Mouse (Mus musculus): ENCODE results near the gene Lmx1a. TPM values are rescaled to one million over a fixed set of nuclear protein-coding genes. Genes with fewer than 3 reads are reported as not detected.

The Lmx1a gene
- polyA plus RNA-seq (2012; rRNA removed): 0.41 and 0.74 TPM in 2 replicates

GRCm38 (mm10) chr1:167689232-167689261 lies at the start of gene Lmx1a:
Gene Lmx1a (plus strand): TSS chr1:167689237.
- 2% methylated on average over 3 of the region's 3 CpGs for WGBS
- no peak for DNase-seq (ENCODE audit: low read depth, low spot score)

- 19% methylated on average over 16 of the region's 16 CpGs for WGBS
- peak; percentile 16 for DNase-seq (ENCODE audit: low read depth, low spot score)
These were observed 44.0 kb upstream of the Lmx1a start for GRCm38 (mm10) chr1:167644866-167645537.

GRCm38 (mm10) chr1:167648670-167649069 lies 40.4 kb upstream of the Lmx1a start:
- 84% methylated on average over 3 of the region's 3 CpGs for WGBS
- no peak for DNase-seq (ENCODE audit: low read depth, low spot score)

- DNase-seq (ENCODE audit: low read depth, low spot score): no peak
- WGBS: 64% methylated on average over 11 of the region's 11 CpGs
These were observed 39.9 kb upstream of the Lmx1a start for GRCm38 (mm10) chr1:167649122-167649633.

GRCm38 (mm10) chr1:167652336-167652735 lies 36.7 kb upstream of the Lmx1a start:
- 63% methylated on average over 2 of the region's 2 CpGs for WGBS

GRCm38 (mm10) chr1:167659065-167659464 lies 30.0 kb upstream of the Lmx1a start:
- no peak for DNase-seq (ENCODE audit: low read depth, low spot score)
- 87% methylated on average over 3 of the region's 3 CpGs for WGBS

More at GRCm38 (mm10) chr1:167652336-167652735, 36.7 kb upstream of the Lmx1a start:
- no peak for DNase-seq (ENCODE audit: low read depth, low spot score)

GRCm38 (mm10) chr1:167660521-167661101 lies 28.4 kb upstream of the Lmx1a start:
- 3% methylated on average over 21 of the region's 21 CpGs for WGBS
- DNase-seq (ENCODE audit: low read depth, low spot score): no peak

- DNase-seq (ENCODE audit: low read depth, low spot score): no peak
- 2% methylated on average over 19 of the region's 19 CpGs for WGBS
These were observed 27.9 kb upstream of the Lmx1a start for GRCm38 (mm10) chr1:167661123-167661522.

- 71% methylated on average over 5 of the region's 5 CpGs for WGBS
These were observed 25.9 kb upstream of the Lmx1a start for GRCm38 (mm10) chr1:167663136-167663535.

GRCm38 (mm10) chr1:167669796-167670195 lies 19.2 kb upstream of the Lmx1a start:
- DNase-seq (ENCODE audit: low read depth, low spot score): no peak
- 39% methylated on average over 6 of the region's 6 CpGs for WGBS

More at GRCm38 (mm10) chr1:167663136-167663535, 25.9 kb upstream of the Lmx1a start:
- no peak for DNase-seq (ENCODE audit: low read depth, low spot score)

GRCm38 (mm10) chr1:167672433-167672987 lies 16.5 kb upstream of the Lmx1a start:
- no peak for DNase-seq (ENCODE audit: low read depth, low spot score)
- 11% methylated on average over 17 of the region's 17 CpGs for WGBS

GRCm38 (mm10) chr1:167679061-167679460 lies 10.0 kb upstream of the Lmx1a start:
- WGBS: 91% methylated on average over 6 of the region's 6 CpGs
- no peak for DNase-seq (ENCODE audit: low read depth, low spot score)

GRCm38 (mm10) chr1:167688001-167688346 lies 1.1 kb upstream of the Lmx1a start:
- DNase-seq (ENCODE audit: low read depth, low spot score): no peak
- WGBS: under 1% methylated on average over 8 of the region's 8 CpGs

GRCm38 (mm10) chr1:167688347-167689231 lies 448 bp upstream of the Lmx1a start:
- 1% methylated on average over 98 of the region's 98 CpGs for WGBS
- DNase-seq (ENCODE audit: low read depth, low spot score): no peak

GRCm38 (mm10) chr1:167689262-167690137 lies 463 bp downstream of the Lmx1a start:
- 3% methylated on average over 36 of the region's 36 CpGs for WGBS
- no peak for DNase-seq (ENCODE audit: low read depth, low spot score)

GRCm38 (mm10) chr1:167690138-167690710 lies 1.2 kb downstream of the Lmx1a start:
- 9% methylated on average over 17 of the region's 17 CpGs for WGBS
- no peak for DNase-seq (ENCODE audit: low read depth, low spot score)

GRCm38 (mm10) chr1:167690716-167691550 lies 1.9 kb downstream of the Lmx1a start:
- no peak for DNase-seq (ENCODE audit: low read depth, low spot score)

GRCm38 (mm10) chr1:167691911-167692682 lies 3.1 kb downstream of the Lmx1a start:
- DNase-seq (ENCODE audit: low read depth, low spot score): no peak

More at GRCm38 (mm10) chr1:167690716-167691550, 1.9 kb downstream of the Lmx1a start:
- WGBS: 13% methylated on average over 21 of the region's 21 CpGs

More at GRCm38 (mm10) chr1:167691911-167692682, 3.1 kb downstream of the Lmx1a start:
- WGBS: 2% methylated on average over 44 of the region's 44 CpGs

Measured in large intestine, adult 2 months (tissue).